Mouse (Mus musculus) cortical plate, adult 2 months (tissue): Measurements from ENCODE around the gene Mrtfa. TPM values are rescaled to one million over a fixed set of nuclear protein-coding genes. Genes with fewer than 3 reads are reported as not detected.

Source experiments
- H3K27ac ChIP-seq: fragments of 200-500 bp; 2 replicates; pipeline ENCODE4 v1.5.1; 2012; ENCODE audit warnings: low read length, control low read depth, inconsistent platforms; ENCODE audit not compliant: insufficient read depth
- H3K4me1 ChIP-seq: fragments of 200-500 bp; 2 replicates; pipeline ENCODE4 v1.6.1; 2011; ENCODE audit warnings: low read length; ENCODE audit not compliant: control insufficient read depth, insufficient read depth
- H3K4me3 ChIP-seq: fragments of 200-500 bp; 2 replicates; pipeline ENCODE4 v1.5.1; 2011; ENCODE audit warnings: mild to moderate bottlenecking, low read length, control low read depth; ENCODE audit not compliant: insufficient read depth
- CTCF ChIP-seq: fragments of 200-500 bp; IDR thresholded peaks from 2 replicates; pipeline ENCODE4 v1.5.1; 2011; ENCODE audit warnings: mild to moderate bottlenecking, control low read depth, low read length; ENCODE audit not compliant: insufficient read depth; ENCODE audit errors: extremely low read depth
- POLR2A ChIP-seq: fragments of 200-500 bp; IDR thresholded peaks from 2 replicates; pipeline ENCODE4 v1.6.1; 2011; ENCODE audit warnings: mild to moderate bottlenecking, low read length, control low read depth; ENCODE audit not compliant: insufficient read depth; ENCODE audit errors: extremely low read depth
- polyA plus RNA-seq: library from polyadenylated mRNA; depleted of rRNA; stranded (reverse); fragments of >200 nt; gene quantifications from 2 replicates; pipeline ENCODE4 v1.2.3, GENCODE M21; 2012

The Mrtfa gene
- polyA plus RNA-seq, 1 experiment, result 30.9 TPM

- H3K4me3 ChIP-seq, result no peak overlapping the region
- H3K4me1 ChIP-seq, result peaks cover 2% of the 10 kb centered on the region; the same call in 1 of the 2 replicates
- no peak overlapping the region for H3K27ac ChIP-seq
- TF ChIP-seq POLR2A (no peak), CTCF (no peak)
Measured at GRCm38 (mm10) chr15:81198447-81198846, 7.9 kb upstream of the Mrtfa start.

- TF ChIP-seq CTCF (no peak), POLR2A (no peak)
- H3K4me3 ChIP-seq, result no peak overlapping the region
- no peak overlapping the region for H3K27ac ChIP-seq
- H3K4me1 ChIP-seq, result peaks cover 2% of the 10 kb centered on the region; the same call in 1 of the 2 replicates
Measured at GRCm38 (mm10) chr15:81197197-81197596, 6.6 kb upstream of the Mrtfa start.

- H3K27ac ChIP-seq, result no peak overlapping the region
- no peak overlapping the region for H3K4me3 ChIP-seq
- TF ChIP-seq POLR2A (no peak), CTCF (no peak)
- H3K4me1 ChIP-seq, result peaks cover 2% of the 10 kb centered on the region; the same call in 1 of the 2 replicates
Measured at GRCm38 (mm10) chr15:81195447-81195846, 4.9 kb upstream of the Mrtfa start.

- TF ChIP-seq POLR2A (no peak), CTCF (no peak)
- H3K4me1 ChIP-seq, result peaks cover 2% of the 10 kb centered on the region; the same call in 1 of the 2 replicates
- H3K4me3 ChIP-seq, result no peak overlapping the region
- no peak overlapping the region for H3K27ac ChIP-seq
Measured at GRCm38 (mm10) chr15:81194791-81195190, 4.2 kb upstream of the Mrtfa start.

DNA sequence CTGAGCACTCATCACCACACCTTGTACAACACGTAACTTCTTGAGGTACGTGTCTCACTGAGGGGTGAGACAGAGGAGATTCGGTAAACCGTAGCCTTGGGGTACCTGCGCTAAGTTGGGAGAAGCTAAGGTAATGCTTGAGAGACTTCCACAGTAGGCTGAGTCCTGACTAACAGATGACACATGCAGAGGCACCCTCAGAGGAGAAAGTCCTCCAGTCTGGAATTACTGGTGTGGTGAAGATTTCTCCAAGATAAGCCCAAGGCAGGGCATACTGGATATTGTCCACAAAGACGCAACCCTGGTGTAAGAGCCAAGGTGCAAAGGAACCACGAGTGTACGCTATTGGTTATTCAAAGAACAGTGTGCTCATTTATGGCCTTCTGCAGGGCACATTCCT, 2.3 kb upstream of the Mrtfa start:
- Histone ChIP-seq H3K4me3 (no peak overlapping the region), H3K27ac (no peak overlapping the region), H3K4me1 (no peaks in the 10 kb centered on the region)
- TF ChIP-seq CTCF (no peak), POLR2A (no peak)

DNA sequence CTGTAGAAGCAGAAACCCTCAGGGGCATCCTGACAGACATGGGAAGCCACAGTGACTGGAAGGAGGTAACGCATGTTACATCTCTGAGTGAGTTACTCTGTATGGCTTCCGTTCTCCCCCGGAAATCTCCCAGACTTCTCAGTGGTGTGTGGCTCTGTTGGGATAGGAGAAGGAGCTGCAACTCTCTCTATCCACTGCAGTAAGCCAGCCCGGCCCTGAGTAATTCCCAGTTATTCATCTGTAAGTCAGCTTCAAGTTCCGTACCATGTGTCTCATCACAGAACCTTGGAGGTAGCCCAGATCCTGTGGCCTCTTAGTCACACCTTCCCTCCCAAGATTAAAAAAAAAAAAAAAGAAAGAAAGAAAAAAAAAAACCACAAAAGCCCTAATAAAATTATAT, 1.8 kb upstream of the Mrtfa start:
- no peak overlapping the region for H3K27ac ChIP-seq
- TF ChIP-seq POLR2A, result no peak
- no peak for TF ChIP-seq CTCF
- H3K4me3 ChIP-seq, result no peak overlapping the region
- no peaks in the 10 kb centered on the region for H3K4me1 ChIP-seq

DNA sequence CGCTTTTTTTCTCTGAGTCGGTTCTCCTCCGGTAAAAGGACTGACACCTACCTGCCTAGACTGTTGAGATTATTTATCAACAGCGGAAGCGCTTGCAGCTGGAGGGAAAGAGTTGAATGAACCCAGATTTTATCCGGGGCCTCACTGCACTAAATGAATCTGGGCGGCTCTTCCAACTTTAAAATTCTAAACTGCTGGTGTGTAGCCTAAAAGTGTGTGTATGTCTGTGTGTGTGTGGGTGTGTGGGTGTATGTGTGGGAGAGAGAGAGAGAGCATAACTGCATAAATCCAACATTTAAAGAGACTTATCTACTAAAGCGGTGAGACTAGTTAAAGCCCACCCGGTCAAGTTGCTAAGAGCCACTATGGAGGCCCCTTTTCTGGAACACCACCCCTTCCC, 746 bp upstream of the Mrtfa start:
- H3K27ac ChIP-seq, result peak overlapping the region; percentile 31; the same call in 1 of the 2 replicates
- no peak for TF ChIP-seq POLR2A
- TF ChIP-seq CTCF, result no peak

DNA sequence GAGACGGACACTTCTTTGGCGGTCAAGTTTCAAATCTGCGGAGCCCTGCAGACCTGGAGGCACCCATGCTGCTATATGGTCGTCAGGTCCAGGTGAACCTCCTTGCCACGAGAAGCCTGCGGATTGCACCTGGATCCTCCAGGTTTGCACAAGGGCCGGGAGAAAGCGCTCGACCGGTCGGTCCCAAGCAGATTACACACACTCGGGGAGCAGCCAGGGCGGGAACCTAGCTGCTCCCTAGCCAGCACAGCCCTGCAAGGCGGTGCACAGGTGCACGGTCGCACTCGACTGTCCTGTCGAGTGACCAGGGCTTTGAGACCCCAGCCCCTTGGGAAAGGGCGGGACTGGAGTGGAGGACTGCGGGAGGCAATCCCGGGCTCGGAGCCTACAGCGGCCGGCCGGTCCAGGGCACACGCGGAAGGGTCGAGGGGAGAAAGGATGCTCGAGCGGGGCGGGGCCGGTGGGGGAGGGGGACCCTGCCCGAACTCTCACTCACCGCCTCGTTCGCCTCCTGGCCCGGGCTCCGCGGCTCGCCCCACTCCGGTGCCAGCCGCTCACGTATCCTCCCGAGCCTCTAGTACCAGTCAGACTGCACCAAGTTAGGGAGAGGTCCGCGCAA, 437 bp downstream of the Mrtfa start:
- TF ChIP-seq POLR2A, result no peak
- TF ChIP-seq CTCF, result no peak
- Histone ChIP-seq H3K4me1 (no peaks in the 10 kb centered on the region), H3K4me3 (peak overlapping the region; percentile 94)

More for the DNA sequence above, 746 bp upstream of the Mrtfa start:
- Histone ChIP-seq H3K4me1 (no peaks in the 10 kb centered on the region), H3K4me3 (peak overlapping the region; percentile 38)

DNA sequence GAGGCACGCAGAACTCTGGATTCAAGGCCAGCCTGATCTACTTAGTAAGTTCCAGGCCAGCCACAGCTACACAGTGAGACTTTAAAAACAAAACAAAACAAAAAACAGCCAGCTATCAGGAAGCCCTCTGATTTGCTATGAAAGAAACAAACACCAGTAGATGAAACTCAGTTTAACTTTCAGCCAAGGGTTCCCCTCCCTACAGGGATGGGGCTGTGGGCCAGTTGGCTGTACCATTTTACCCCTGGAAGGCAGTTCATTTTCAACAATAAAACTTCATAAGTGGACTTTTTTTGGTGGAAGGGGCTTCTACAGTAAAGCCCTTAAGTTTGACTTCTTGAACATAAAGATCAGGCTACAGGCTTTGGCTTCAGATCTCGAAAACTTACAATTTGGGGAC, 1.5 kb downstream of the Mrtfa start:
- Histone ChIP-seq H3K27ac (no peak overlapping the region), H3K4me1 (no peaks in the 10 kb centered on the region), H3K4me3 (peak overlapping the region; percentile 94; the same call in 1 of the 2 replicates)
- TF ChIP-seq POLR2A (no peak), CTCF (no peak)

More for the DNA sequence above, 437 bp downstream of the Mrtfa start:
- H3K27ac ChIP-seq, result no peak overlapping the region

DNA sequence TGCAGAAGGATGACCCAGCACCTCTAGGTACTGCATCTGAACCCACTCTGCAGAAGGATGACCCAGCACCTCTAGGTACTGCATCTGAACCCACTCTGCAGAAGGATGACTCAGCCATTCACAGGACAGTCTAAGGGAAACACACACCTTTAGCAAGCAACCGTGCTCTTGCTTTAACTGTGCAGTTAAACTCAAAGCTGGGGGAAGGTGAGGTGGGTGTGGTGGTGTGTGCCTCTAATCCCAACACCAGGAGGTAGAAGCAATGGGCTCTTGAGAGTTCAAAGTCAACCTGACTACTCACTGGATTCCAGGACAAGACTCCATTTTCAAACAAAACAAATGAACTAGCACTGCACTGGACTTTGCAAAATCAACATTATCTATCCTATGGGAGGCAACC, 5.6 kb downstream of the Mrtfa start:
- no peak for TF ChIP-seq CTCF
- no peak for TF ChIP-seq POLR2A
- Histone ChIP-seq H3K4me3 (no peak overlapping the region), H3K4me1 (no peaks in the 10 kb centered on the region)

More for the DNA sequence above, 5.6 kb downstream of the Mrtfa start:
- no peak overlapping the region for H3K27ac ChIP-seq
